Mouse (Mus musculus): ENCODE measurements around the gene Ntrk1. TPM values are rescaled to one million over a fixed set of nuclear protein-coding genes. Genes with fewer than 3 reads are reported as not detected.

Ntrk1 gene
- polyA plus RNA-seq, 1 experiment from 2014 or later, result 19.3 TPM

DNA sequence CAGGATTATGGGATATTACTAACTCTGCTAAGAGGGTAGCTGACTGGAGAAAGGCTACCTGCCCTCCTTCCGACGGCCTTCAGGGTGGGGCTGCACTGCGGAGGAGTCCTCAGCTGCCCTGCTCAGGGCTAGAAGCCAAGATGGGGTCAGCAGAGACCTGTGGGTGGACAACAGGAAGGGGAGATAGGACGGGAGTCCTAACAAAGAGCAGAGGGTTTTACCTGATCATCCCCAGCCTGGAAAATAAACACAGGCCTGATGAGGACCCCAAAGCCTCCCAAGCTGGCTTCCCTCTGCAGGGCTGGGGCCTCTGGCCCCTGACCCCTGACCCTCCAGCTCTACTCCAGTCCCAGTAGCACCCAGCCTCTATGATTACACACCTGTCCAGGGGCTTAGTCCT is 31.8 kb downstream of the Ntrk1 start:
- no peak overlapping the region for H3K9ac ChIP-seq
- H3K4me1 ChIP-seq, result peaks cover 29% of the 10 kb centered on the region
- peak overlapping the region; percentile 31; the same call in 1 of the 2 replicates for H3K4me2 ChIP-seq (replicated peaks)
- H3K27ac ChIP-seq, result peak overlapping the region; percentile 67
- H3K4me3 ChIP-seq, result no peak overlapping the region
- WGBS, result 58% methylated on average over 4 of the region's 4 CpGs
- peaks cover 35% of the 10 kb centered on the region for H3K27me3 ChIP-seq
- H3K36me3 ChIP-seq, result no peaks in the 10 kb centered on the region
- no peak for ATAC-seq (ENCODE audit: low FRiP score)
- no peaks in the 10 kb centered on the region for H3K9me3 ChIP-seq (replicated peaks)

DNA sequence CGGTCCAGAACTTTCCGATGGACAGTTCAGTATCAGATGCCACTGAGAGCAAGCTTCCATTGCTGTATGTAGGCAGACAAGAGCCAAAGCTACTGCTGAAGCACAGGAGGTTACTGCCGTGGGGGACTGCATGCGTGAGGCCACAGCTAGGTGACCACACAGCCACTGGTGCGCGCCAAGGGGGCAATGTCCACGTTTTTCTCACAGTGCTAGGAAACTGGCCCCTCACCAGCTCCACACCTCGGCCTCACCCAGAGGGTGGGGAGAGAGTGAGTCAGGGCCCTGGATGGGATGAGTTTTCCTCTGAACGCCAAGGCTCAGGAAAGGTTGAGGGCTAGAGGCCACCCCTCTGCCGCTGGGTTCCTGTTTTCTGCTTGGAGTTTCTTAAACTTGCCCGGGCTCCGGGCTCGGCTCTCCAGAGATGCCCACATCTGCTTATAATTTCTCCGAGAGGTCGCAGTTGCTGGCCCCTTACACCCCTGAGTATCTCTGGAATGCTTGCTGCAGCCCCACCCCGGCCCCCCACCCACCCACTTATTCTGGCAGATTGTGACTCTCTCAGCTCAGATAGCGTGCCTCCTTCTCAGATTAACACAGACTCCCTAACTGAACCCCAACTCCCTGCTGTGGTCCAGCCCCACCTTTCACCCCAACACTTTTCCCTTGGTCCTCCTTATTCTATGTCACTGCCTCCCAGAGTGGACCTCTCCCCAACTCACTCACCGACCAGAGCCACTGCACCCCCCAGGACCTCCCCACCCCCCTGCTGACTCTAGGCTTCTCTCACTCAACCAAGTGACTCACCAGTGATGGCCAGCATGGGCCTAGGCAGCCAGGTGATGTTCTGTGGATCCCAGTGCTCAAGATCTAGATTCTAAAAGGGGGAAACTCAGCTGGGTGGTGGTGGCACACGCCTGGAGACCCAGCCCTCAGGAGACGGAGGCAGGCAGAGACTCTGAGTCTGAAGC is 33.3 kb downstream of the Ntrk1 start:
- H3K9me3 ChIP-seq (replicated peaks), result no peaks in the 10 kb centered on the region
- no peak overlapping the region for H3K4me3 ChIP-seq
- WGBS, result 67% methylated on average over 20 of the region's 20 CpGs
- no peak overlapping the region for H3K9ac ChIP-seq
- peaks cover 36% of the 10 kb centered on the region for H3K27me3 ChIP-seq
- no peak overlapping the region for H3K4me2 ChIP-seq (replicated peaks)
- peaks cover 23% of the 10 kb centered on the region for H3K4me1 ChIP-seq
- no peak for ATAC-seq (ENCODE audit: low FRiP score)
- 0 out of 2 replicates have a peak overlapping the region, but pooled peaks have one; percentile 19 for H3K27ac ChIP-seq
- no peaks in the 10 kb centered on the region for H3K36me3 ChIP-seq

DNA sequence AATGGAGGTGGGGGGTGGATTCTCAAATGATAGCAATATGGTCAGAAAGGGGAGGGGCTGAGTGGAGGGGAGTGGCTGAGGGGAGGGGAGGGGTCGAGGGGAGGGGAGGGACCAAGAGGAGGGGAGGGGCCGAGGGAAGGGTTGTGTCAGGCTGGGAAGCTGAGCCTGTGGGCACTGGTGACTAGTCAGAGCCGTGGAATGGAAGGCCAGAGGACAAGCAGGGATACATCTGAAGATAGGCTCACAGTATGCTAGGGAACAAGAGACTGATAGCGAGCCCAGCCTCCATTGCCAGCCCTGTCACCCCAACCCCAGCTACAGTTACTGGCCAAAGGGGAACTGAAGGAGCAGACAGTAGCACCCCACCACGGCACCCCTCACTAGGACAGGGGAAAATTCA is 36.3 kb downstream of the Ntrk1 start:
- Histone ChIP-seq H3K36me3 (no peaks in the 10 kb centered on the region), H3K9ac (no peak overlapping the region; the same call in 1 of the 2 replicates), H3K27ac (no peak overlapping the region), H3K4me3 (no peak overlapping the region), H3K9me3 (replicated peaks) (no peaks in the 10 kb centered on the region), H3K4me2 (replicated peaks) (no peak overlapping the region), H3K27me3 (peaks cover 32% of the 10 kb centered on the region), H3K4me1 (peaks cover 20% of the 10 kb centered on the region)
- WGBS, result 52% methylated on average over 3 of the region's 5 CpGs
- ATAC-seq (ENCODE audit: low FRiP score), result no peak

DNA sequence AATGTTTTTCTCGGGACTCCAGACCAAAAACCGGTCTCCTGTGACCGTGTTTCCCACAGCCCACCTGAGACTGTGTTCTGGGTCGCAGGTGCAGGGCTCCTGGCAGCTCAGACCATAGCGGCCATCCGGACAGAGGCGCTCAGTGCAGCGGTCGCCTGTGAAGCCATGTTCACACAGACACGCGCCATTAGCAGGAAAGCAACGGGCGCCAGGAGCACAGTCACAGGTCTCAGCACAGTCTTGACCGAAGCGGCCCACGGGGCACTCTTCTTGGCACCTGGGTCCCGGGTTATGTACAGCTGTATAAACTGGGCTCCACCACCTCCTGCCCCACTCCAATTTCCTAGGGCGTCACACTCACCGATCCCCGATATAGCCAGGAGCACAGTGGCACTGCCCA is 38.5 kb downstream of the Ntrk1 start:
- WGBS, result 52% methylated on average over 20 of the region's 20 CpGs
- H3K4me3 ChIP-seq, result peak overlapping the region; percentile 13; the same call in 1 of the 2 replicates
- ATAC-seq (ENCODE audit: low FRiP score), result peak; percentile 14; the same call in 1 of the 2 replicates
- no peak overlapping the region for H3K27ac ChIP-seq
- H3K36me3 ChIP-seq, result no peaks in the 10 kb centered on the region
- H3K4me1 ChIP-seq, result peaks cover 8% of the 10 kb centered on the region; the same call in 1 of the 2 replicates
- H3K4me2 ChIP-seq (replicated peaks), result peak overlapping the region; percentile 51
- H3K9ac ChIP-seq, result peak overlapping the region; percentile 27; the same call in 1 of the 2 replicates
- peaks cover 36% of the 10 kb centered on the region for H3K27me3 ChIP-seq
- H3K9me3 ChIP-seq (replicated peaks), result no peaks in the 10 kb centered on the region

DNA sequence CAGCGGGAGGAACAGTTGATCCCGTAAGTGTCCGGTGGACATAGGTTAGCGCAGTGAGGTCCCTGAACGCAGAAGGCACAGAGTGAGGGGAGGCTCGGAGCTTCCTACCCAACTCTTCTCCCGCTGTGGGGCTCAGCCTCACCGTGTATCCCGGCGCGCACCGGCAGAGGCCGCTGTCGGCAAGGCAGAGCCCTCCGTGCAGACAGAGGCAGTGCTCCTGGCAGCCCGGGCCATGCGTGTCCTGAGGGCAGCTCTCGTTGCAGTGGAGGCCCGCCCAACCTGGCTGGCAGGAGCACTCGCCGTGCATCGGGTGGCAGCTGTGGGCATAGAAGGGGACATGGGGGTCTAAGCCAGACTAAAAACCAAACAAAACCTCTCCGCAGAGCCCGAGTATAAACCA is 39.0 kb downstream of the Ntrk1 start:
- peaks cover 36% of the 10 kb centered on the region for H3K27me3 ChIP-seq
- no peaks in the 10 kb centered on the region for H3K36me3 ChIP-seq
- H3K4me3 ChIP-seq, result peak overlapping the region; percentile 13
- peaks cover 8% of the 10 kb centered on the region; the same call in 1 of the 2 replicates for H3K4me1 ChIP-seq
- peak; percentile 82 for ATAC-seq (ENCODE audit: low FRiP score)
- H3K27ac ChIP-seq, result no peak overlapping the region
- no peaks in the 10 kb centered on the region for H3K9me3 ChIP-seq (replicated peaks)
- H3K4me2 ChIP-seq (replicated peaks), result peak overlapping the region; percentile 51
- peak overlapping the region; percentile 27 for H3K9ac ChIP-seq
- WGBS, result 2% methylated on average over 24 of the region's 24 CpGs

DNA sequence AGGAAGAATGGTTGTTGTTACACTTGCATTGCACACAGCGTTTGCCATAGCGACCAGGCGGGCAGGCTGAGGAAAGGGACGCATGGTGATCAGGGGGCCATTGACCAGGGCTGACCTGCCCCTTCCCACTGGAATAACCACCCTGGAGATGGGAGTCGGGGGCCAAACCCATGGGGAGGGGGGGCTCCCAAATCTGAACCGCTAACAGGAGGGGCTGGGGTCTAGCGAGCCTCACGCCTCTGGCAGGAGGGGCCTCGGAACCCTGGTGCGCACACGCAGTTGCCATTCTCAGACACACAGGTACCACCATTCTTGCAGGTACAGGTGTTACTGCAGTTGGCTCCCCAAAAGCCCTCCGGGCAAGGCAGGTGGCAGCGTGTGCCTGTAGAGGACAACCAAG is 41.1 kb downstream of the Ntrk1 start:
- no peak for ATAC-seq (ENCODE audit: low FRiP score)
- no peak overlapping the region for H3K4me3 ChIP-seq
- H3K4me1 ChIP-seq, result peaks cover 8% of the 10 kb centered on the region; the same call in 1 of the 2 replicates
- peaks cover 36% of the 10 kb centered on the region for H3K27me3 ChIP-seq
- no peak overlapping the region for H3K9ac ChIP-seq
- H3K9me3 ChIP-seq (replicated peaks), result no peaks in the 10 kb centered on the region
- no peaks in the 10 kb centered on the region for H3K36me3 ChIP-seq
- WGBS, result 78% methylated on average over 13 of the region's 13 CpGs
- no peak overlapping the region for H3K4me2 ChIP-seq (replicated peaks)
- no peak overlapping the region for H3K27ac ChIP-seq

DNA sequence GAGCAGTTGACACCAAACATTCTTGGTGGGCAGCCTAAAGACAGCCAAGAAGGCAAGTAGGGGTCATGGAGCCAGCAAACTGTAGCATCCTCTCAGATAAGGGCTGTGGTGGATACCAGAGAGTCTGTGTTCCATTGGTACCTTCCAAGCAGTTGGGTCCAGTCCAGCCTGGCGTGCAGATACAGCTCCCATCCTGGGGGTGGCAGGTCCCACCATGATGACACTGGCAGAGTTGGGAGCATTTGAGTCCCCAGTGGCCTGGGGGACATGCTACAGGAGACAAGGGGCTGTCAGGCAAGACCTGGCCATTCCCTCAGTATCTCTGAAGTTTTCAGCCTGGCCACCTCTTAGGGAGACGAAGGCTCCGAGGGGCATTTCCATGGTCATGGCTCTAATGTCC is 42.4 kb downstream of the Ntrk1 start:
- peaks cover 31% of the 10 kb centered on the region for H3K27me3 ChIP-seq
- H3K9me3 ChIP-seq (replicated peaks), result no peaks in the 10 kb centered on the region
- H3K4me2 ChIP-seq (replicated peaks), result no peak overlapping the region
- no peak for ATAC-seq (ENCODE audit: low FRiP score)
- H3K36me3 ChIP-seq, result no peaks in the 10 kb centered on the region
- H3K4me1 ChIP-seq, result peaks cover 8% of the 10 kb centered on the region; the same call in 1 of the 2 replicates
- no peak overlapping the region for H3K9ac ChIP-seq
- no peak overlapping the region for H3K27ac ChIP-seq
- WGBS, result 78% methylated on average over 3 of the region's 3 CpGs
- H3K4me3 ChIP-seq, result no peak overlapping the region

DNA sequence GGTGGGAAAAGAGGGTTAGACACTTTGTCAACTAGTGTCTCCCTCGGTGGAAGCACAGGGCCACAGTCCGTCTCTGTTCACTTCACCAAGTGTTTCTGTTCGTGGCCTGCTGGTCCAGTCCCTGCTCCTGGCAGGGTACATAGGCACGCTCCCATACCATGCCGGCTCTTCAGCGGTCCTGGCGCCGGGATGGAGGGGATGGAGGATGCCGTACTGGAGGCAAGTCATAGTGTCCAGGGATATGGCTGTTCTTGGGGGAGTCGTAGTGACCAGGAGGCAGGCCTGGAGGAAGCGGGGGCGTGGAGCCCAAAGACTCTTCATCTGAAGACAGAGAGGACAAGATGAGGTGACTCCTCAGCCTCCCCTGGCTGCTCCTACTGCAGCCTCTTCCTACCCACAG is 45.0 kb downstream of the Ntrk1 start:
- no peak for ATAC-seq (ENCODE audit: low FRiP score)
- no peak overlapping the region for H3K9ac ChIP-seq
- 90% methylated on average over 12 of the region's 12 CpGs for WGBS

DNA sequence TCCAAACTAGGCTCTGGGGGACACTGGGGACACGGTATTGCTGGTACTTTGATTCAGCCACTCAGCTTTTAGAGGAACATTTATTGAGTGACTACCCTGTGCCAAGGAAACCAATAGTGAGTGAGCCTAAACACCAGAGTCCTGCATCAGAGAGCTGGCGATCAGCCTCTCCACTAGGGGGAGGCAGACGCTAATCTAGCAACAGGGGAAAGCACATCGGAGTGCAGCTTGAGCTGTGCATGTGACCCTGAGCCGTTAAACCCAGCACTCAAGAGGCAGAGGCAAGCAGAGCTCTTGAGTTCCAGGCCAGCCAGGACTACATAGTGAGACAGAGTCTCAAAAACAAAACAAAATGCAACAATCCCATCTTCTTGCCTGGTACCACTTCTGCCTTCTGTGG is 45.9 kb downstream of the Ntrk1 start:
- no peaks in the 10 kb centered on the region for H3K36me3 ChIP-seq
- ATAC-seq (ENCODE audit: low FRiP score), result no peak
- H3K27ac ChIP-seq, result no peak overlapping the region
- no peaks in the 10 kb centered on the region for H3K9me3 ChIP-seq (replicated peaks)
- no peak overlapping the region for H3K4me3 ChIP-seq
- 20% methylated on average over 5 of the region's 5 CpGs for WGBS
- H3K4me2 ChIP-seq (replicated peaks), result no peak overlapping the region
- H3K9ac ChIP-seq, result no peak overlapping the region
- peaks cover 7% of the 10 kb centered on the region; the same call in 1 of the 2 replicates for H3K27me3 ChIP-seq
- peaks cover 10% of the 10 kb centered on the region for H3K4me1 ChIP-seq

More for the DNA sequence above, 45.0 kb downstream of the Ntrk1 start:
- no peak overlapping the region for H3K4me3 ChIP-seq
- H3K9me3 ChIP-seq (replicated peaks), result no peaks in the 10 kb centered on the region
- H3K36me3 ChIP-seq, result no peaks in the 10 kb centered on the region
- no peak overlapping the region for H3K27ac ChIP-seq
- peaks cover 15% of the 10 kb centered on the region for H3K27me3 ChIP-seq
- no peak overlapping the region for H3K4me2 ChIP-seq (replicated peaks)
- peaks cover 8% of the 10 kb centered on the region for H3K4me1 ChIP-seq

DNA sequence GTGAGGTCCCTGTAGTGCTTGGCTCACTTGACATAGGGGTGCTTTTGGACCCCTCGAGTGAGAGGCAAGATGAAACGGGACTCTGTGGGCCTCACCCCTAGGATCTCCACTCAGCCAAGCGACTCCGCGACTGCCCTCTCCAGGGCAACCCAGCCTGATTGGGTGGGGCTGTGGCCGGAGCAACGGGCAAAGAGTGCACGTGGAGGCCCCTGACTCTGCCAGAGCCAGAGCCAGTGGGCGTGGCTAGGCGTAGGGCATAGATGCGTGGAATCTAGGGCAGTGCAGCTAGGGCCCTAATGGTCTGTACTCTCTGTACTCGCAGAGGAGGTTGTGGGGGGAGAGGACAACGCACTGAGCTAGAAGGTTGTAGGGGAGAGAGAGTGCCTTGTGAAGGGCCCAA is 46.5 kb downstream of the Ntrk1 start, which contains the start of gene Lrrc71:
TSS of gene Lrrc71 (minus strand) at position 195 of the 400 bp plus-strand sequence.
- 0 out of 2 replicates have a peak, but pooled peaks have one; percentile 15 for ATAC-seq (ENCODE audit: low FRiP score)
- 48% methylated on average over 13 of the region's 13 CpGs for WGBS

DNA sequence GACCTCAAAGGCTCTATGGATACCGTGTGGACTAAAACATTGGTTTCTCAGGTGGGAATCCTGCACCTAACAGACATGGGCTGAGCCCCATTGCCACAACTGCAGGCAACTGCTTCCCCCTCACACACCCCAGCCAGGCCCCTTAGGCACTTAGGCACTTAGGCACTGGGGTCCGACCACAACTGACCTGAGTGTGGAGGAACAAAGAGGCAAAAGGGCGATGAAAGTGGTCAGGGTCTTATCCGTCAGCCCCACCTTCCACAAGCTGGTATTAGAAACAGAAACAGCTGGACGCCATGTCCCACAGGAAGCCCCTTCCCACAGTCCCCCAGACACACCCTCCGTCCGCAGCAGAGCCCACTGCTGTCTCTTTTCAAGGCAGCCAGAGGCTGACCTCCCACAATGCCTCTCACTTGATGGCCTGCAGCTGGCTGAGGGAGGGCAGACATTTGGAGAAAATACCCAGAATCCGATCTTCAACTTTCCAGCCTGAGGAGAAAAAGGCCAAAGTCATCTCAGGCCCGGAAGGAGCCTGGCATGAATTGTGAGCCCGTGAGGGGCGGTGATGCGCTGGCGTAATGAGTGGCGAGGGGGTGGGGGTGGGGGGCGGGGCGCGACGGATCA is 49.8 kb downstream of the Ntrk1 start:
- WGBS, result 31% methylated on average over 18 of the region's 18 CpGs

More for the DNA sequence above, 46.5 kb downstream of the Ntrk1 start, which contains the start of gene Lrrc71:
- H3K27me3 ChIP-seq, result peaks cover 2% of the 10 kb centered on the region; the same call in 1 of the 2 replicates
- no peak within 1 kb of the TSS for H3K4me2 ChIP-seq (replicated peaks)
- no peak within 1 kb of the TSS for H3K9ac ChIP-seq
- H3K36me3 ChIP-seq, result no peaks in the 10 kb centered on the region
- no peaks in the 10 kb centered on the region for H3K9me3 ChIP-seq (replicated peaks)
- H3K4me1 ChIP-seq, result peaks cover 10% of the 10 kb centered on the region
- no peak within 1 kb of the TSS for H3K4me3 ChIP-seq
- H3K27ac ChIP-seq, result no peak within 1 kb of the TSS

DNA sequence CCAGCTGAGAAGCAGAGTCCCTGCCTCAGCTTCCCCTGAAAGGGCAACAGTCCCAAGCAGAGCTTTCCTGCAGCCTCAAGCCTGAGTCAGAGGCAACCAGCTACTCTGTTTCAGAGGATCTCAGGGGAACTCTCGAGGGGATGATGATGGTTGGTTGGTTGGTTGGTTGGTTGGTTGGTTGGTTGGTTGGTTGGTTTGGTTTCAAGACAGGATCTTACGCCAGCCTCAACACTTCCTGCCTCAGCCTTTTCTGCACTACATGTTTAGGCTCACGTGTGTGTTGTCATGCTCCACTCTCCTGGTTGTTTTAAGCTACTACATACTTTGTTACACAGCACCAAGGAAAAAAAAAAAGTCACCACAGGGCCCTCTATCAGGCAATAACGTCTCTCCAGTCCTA is 51.0 kb downstream of the Ntrk1 start:
- Histone ChIP-seq H3K4me1 (peaks cover 10% of the 10 kb centered on the region), H3K9ac (no peak overlapping the region), H3K9me3 (replicated peaks) (no peaks in the 10 kb centered on the region), H3K27me3 (no peaks in the 10 kb centered on the region), H3K4me3 (no peak overlapping the region), H3K27ac (no peak overlapping the region), H3K4me2 (replicated peaks) (no peak overlapping the region), H3K36me3 (peaks cover 6% of the 10 kb centered on the region)
- WGBS, result 84% methylated on average over 4 of the region's 4 CpGs
- ATAC-seq (ENCODE audit: low FRiP score), result no peak

More for the DNA sequence above, 49.8 kb downstream of the Ntrk1 start:
- Histone ChIP-seq H3K27me3 (no peaks in the 10 kb centered on the region), H3K4me1 (peaks cover 10% of the 10 kb centered on the region), H3K9me3 (replicated peaks) (no peaks in the 10 kb centered on the region), H3K27ac (no peak overlapping the region), H3K4me2 (replicated peaks) (peak overlapping the region; percentile 42), H3K4me3 (peak overlapping the region; percentile 11; the same call in 1 of the 2 replicates), H3K36me3 (peaks cover 5% of the 10 kb centered on the region), H3K9ac (0 out of 2 replicates have a peak overlapping the region, but pooled peaks have one; percentile 0)
- no peak for ATAC-seq (ENCODE audit: low FRiP score)

Data from hindbrain, embryonic 12.5 days (tissue).